Mouse (Mus musculus): ENCODE measurements around the gene Mamld1. TPM values are rescaled to one million over a fixed set of nuclear protein-coding genes. Genes with fewer than 3 reads are reported as not detected.
"Not testable (repeated sequence)": the region's sequence is repeated elsewhere in the genome, so short reads cannot be mapped to it uniquely, and the experiment has no call there.

Gene Mamld1
- 1 to 10 TPM; 1.5 to 2.0 TPM for total RNA-seq (2021)
- long read RNA-seq, experiment 1, result 0 reads
- long read RNA-seq, experiment 2, full-length matches to known transcripts, result 1 of 2 reads
- long read RNA-seq, experiment 2, partial matches to known transcripts, result 1 of 2 reads
- long read RNA-seq, experiment 2, other reads (novel, unspliced or antisense), result 0 of 2 reads

GRCm38 (mm10) chrX:71049864-71050576, at the start of gene Mamld1:
TSS of gene Mamld1 (plus strand) at chrX:71050256.
- DNase-seq, result peak; percentile 86
- intact Hi-C loops (cut with DNase I), result loop anchor here (5.0 to 10.0 kb wide), 3 partner anchors 55 to 167 kb away; no protein-coding TSS in a partner anchor
- peak; percentile 22; the same call in 1 of the 2 replicates for TF ChIP-seq CTCF (IDR thresholded peaks at IDR 0.05)
- H3K27ac ChIP-seq, result peak within 1 kb of the TSS; percentile 75
- peak within 1 kb of the TSS; percentile 72 for H3K4me3 ChIP-seq

- no peak for TF ChIP-seq CTCF (IDR thresholded peaks at IDR 0.05)
- intact Hi-C loops (cut with DNase I), result no loop called here
- Histone ChIP-seq H3K27ac (no peak overlapping the region), H3K4me3 (no peak overlapping the region)
- no peak for DNase-seq
These were observed 25.3 kb upstream of the Mamld1 start for GRCm38 (mm10) chrX:71024718-71025117.

GRCm38 (mm10) chrX:71028007-71028406, 22.0 kb upstream of the Mamld1 start:
- intact Hi-C loops (cut with DNase I), result no loop called here

GRCm38 (mm10) chrX:71028976-71029375, 21.1 kb upstream of the Mamld1 start:
- DNase-seq; H3K27ac ChIP-seq; H3K4me3 ChIP-seq; intact Hi-C loops (cut with DNase I): not testable (repeated sequence)

More at GRCm38 (mm10) chrX:71028007-71028406, 22.0 kb upstream of the Mamld1 start:
- no peak for DNase-seq
- no peak overlapping the region for H3K4me3 ChIP-seq
- no peak for TF ChIP-seq CTCF (IDR thresholded peaks at IDR 0.05)
- H3K27ac ChIP-seq, result no peak overlapping the region

- no peak for TF ChIP-seq CTCF (IDR thresholded peaks at IDR 0.05)
- peak; percentile 31 for DNase-seq
- Histone ChIP-seq H3K4me3 (peak overlapping the region; percentile 72), H3K27ac (peak overlapping the region; percentile 75)
- intact Hi-C loops (cut with DNase I), result loop anchor here (5.0 to 10.0 kb wide), 3 partner anchors 54 to 167 kb away; no protein-coding TSS in a partner anchor
These were observed 738 bp downstream of the Mamld1 start for GRCm38 (mm10) chrX:71050677-71051311.

GRCm38 (mm10) chrX:71051361-71052114, 1.5 kb downstream of the Mamld1 start:
- peak overlapping the region; percentile 72 for H3K4me3 ChIP-seq

GRCm38 (mm10) chrX:71052115-71052478, 2.0 kb downstream of the Mamld1 start:
- intact Hi-C loops (cut with DNase I), result loop anchor here (2.0 to 10.0 kb wide), 4 partner anchors 53 to 259 kb away; no protein-coding TSS in a partner anchor
- Histone ChIP-seq H3K4me3 (peak overlapping the region; percentile 72), H3K27ac (peak overlapping the region; percentile 75)
- peak; percentile 72 for TF ChIP-seq CTCF (IDR thresholded peaks at IDR 0.05)
- peak; percentile 84 for DNase-seq

More at GRCm38 (mm10) chrX:71051361-71052114, 1.5 kb downstream of the Mamld1 start:
- H3K27ac ChIP-seq, result peak overlapping the region; percentile 75
- DNase-seq, result peak; percentile 16
- no peak for TF ChIP-seq CTCF (IDR thresholded peaks at IDR 0.05)
- intact Hi-C loops (cut with DNase I), result loop anchor here (2.0 to 10.0 kb wide), 4 partner anchors 53 to 259 kb away; no protein-coding TSS in a partner anchor

- intact Hi-C loops (cut with DNase I), result loop anchor here (2.0 to 10.0 kb wide), 4 partner anchors 52 to 258 kb away; no protein-coding TSS in a partner anchor
- DNase-seq, result peak; percentile 17
- peak overlapping the region; percentile 72 for H3K4me3 ChIP-seq
- no peak for TF ChIP-seq CTCF (IDR thresholded peaks at IDR 0.05)
- H3K27ac ChIP-seq, result peak overlapping the region; percentile 40; the same call in 1 of the 2 replicates
These were observed 2.6 kb downstream of the Mamld1 start for GRCm38 (mm10) chrX:71052481-71053216.

- no peak overlapping the region for H3K27ac ChIP-seq
- DNase-seq, result no peak
- TF ChIP-seq CTCF (IDR thresholded peaks at IDR 0.05), result no peak
- intact Hi-C loops (cut with DNase I), result loop anchor here (2.0 to 10.0 kb wide), 4 partner anchors 52 to 258 kb away; no protein-coding TSS in a partner anchor
- peak overlapping the region; percentile 72 for H3K4me3 ChIP-seq
These were observed 3.2 kb downstream of the Mamld1 start for GRCm38 (mm10) chrX:71053246-71053645.

- TF ChIP-seq CTCF (IDR thresholded peaks at IDR 0.05), result no peak
- no peak overlapping the region for H3K27ac ChIP-seq
- intact Hi-C loops (cut with DNase I), result loop anchor here (10.0 kb wide), 1 partner anchor 48 kb away; no protein-coding TSS in a partner anchor
- H3K4me3 ChIP-seq, result no peak overlapping the region
- DNase-seq, result no peak
These were observed 6.9 kb downstream of the Mamld1 start for GRCm38 (mm10) chrX:71056968-71057367.

- no peak for TF ChIP-seq CTCF (IDR thresholded peaks at IDR 0.05)
- no peak overlapping the region for H3K27ac ChIP-seq
- no peak overlapping the region for H3K4me3 ChIP-seq
- DNase-seq, result no peak
- intact Hi-C loops (cut with DNase I), result no loop called here
These were observed 35.2 kb downstream of the Mamld1 start for GRCm38 (mm10) chrX:71085092-71085807.
